Mouse (Mus musculus): ENCODE results near the gene Ndfip2. TPM values are rescaled to one million over a fixed set of nuclear protein-coding genes. Genes with fewer than 3 reads are reported as not detected.

Ndfip2 gene
- polyA plus RNA-seq, 1 experiment from 2014 or later: 107 TPM

- 7% methylated on average over 13 of the region's 13 CpGs for WGBS
- Histone ChIP-seq H3K27ac (peak overlapping the region; percentile 82), H3K4me3 (replicated peaks) (peak overlapping the region; percentile 29), H3K9ac (peak overlapping the region; percentile 31; the same call in 1 of the 2 replicates), H3K4me2 (replicated peaks) (peak overlapping the region; percentile 64), H3K27me3 (replicated peaks) (no peaks in the 10 kb centered on the region), H3K36me3 (no peaks in the 10 kb centered on the region), H3K4me1 (replicated peaks) (peaks cover 8% of the 10 kb centered on the region; the same call in 1 of the 2 replicates), H3K9me3 (no peaks in the 10 kb centered on the region)
- ATAC-seq: peak; percentile 89
Measured at GRCm38 (mm10) chr14:105328397-105329302, 70.3 kb downstream of the Ndfip2 start.

- no peak overlapping the region for H3K27ac ChIP-seq
- H3K9me3 ChIP-seq: no peaks in the 10 kb centered on the region
- H3K4me1 ChIP-seq (replicated peaks): peaks cover 8% of the 10 kb centered on the region; the same call in 1 of the 2 replicates
- H3K9ac ChIP-seq: no peak overlapping the region
- WGBS: 68% methylated on average over 16 of the region's 16 CpGs
- H3K36me3 ChIP-seq: no peaks in the 10 kb centered on the region
- no peak for ATAC-seq
- H3K4me3 ChIP-seq (replicated peaks): no peak overlapping the region
- 0 out of 2 replicates have a peak overlapping the region, but pooled peaks have one; percentile 11 for H3K4me2 ChIP-seq (replicated peaks)
- H3K27me3 ChIP-seq (replicated peaks): no peaks in the 10 kb centered on the region
Measured at GRCm38 (mm10) chr14:105333475-105334094, 75.2 kb downstream of the Ndfip2 start.

- H3K36me3 ChIP-seq: no peaks in the 10 kb centered on the region
- no peak overlapping the region for H3K27ac ChIP-seq
- no peaks in the 10 kb centered on the region for H3K4me1 ChIP-seq (replicated peaks)
- H3K4me2 ChIP-seq (replicated peaks): no peak overlapping the region
- no peak for ATAC-seq
- H3K9ac ChIP-seq: no peak overlapping the region
- no peak overlapping the region for H3K4me3 ChIP-seq (replicated peaks)
- 60% methylated on average over 8 of the region's 8 CpGs for WGBS
- H3K9me3 ChIP-seq: no peaks in the 10 kb centered on the region
- H3K27me3 ChIP-seq (replicated peaks): no peaks in the 10 kb centered on the region
Measured at GRCm38 (mm10) chr14:105341765-105342164, 83.4 kb downstream of the Ndfip2 start.

GRCm38 (mm10) chr14:105354121-105354520 lies 95.7 kb downstream of the Ndfip2 start:
- 32% methylated on average over 11 of the region's 11 CpGs for WGBS
- H3K4me1 ChIP-seq (replicated peaks): no peaks in the 10 kb centered on the region; the same call in 1 of the 2 replicates
- no peaks in the 10 kb centered on the region for H3K36me3 ChIP-seq
- no peak overlapping the region for H3K9ac ChIP-seq
- no peak overlapping the region for H3K4me3 ChIP-seq (replicated peaks)
- H3K27ac ChIP-seq: no peak overlapping the region
- no peaks in the 10 kb centered on the region for H3K27me3 ChIP-seq (replicated peaks)
- no peak for ATAC-seq
- H3K9me3 ChIP-seq: no peaks in the 10 kb centered on the region
- no peak overlapping the region for H3K4me2 ChIP-seq (replicated peaks)

Other genes with a start within 250 kb of the Ndfip2 start
- 26.4 and 30.2 TPM in 2 replicates for gene Rbm26, start 81.2 kb upstream of the Ndfip2 start, polyA plus RNA-seq (2015; fragmentation: Nextera tagmentation; extraction: Ambion mirVana)

Measured in intestine, embryonic 15.5 days (tissue).